Mouse (Mus musculus): ENCODE measurements at regions not wholly inside any gene's neighbourhood (a gene's known extent, or its start where the extent isn't known, plus 50 kb on each side); places are given as distances from the start of the nearest gene placed in this dataset.

DNA sequence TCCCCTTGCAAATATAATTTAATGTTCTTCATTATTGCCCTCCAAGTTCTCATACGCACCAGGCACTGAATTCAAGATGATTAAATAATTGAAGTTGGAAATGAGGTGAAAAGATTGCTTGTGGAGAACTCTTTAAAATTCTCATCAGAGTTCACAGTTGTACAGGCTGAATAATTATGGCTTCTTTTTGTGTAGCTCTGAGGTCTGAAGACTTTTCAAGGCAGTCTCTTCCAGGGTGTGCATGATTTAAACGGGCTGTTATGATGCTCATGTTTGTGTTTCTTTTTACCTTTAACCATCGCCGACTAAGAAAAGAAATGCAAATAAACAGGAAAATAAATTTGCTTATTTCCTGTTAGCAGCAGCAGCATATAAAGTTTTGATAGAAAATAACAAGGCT, 185.3 kb downstream of the Plk2 start:
- Histone ChIP-seq H3K36me3 (replicated peaks in 1 of 2; ENCODE audit: control insufficient read depth in 1 of 2, insufficient read depth in 1 of 2, low read length in 1 of 2) (no peaks in the 10 kb centered on the region), H3K27ac (ENCODE audit: insufficient read depth, low read depth) (no peak overlapping the region), H3K9me3 (replicated peaks; ENCODE audit: low read length) (no peaks in the 10 kb centered on the region), H3K27me3 (replicated peaks) (no peaks in the 10 kb centered on the region), H3K79me2 (replicated peaks; ENCODE audit: control insufficient read depth, extremely low read depth, insufficient read depth, poor library complexity, severe bottlenecking) (no peaks in the 10 kb centered on the region), H3K9ac (ENCODE audit: insufficient read depth, low read depth) (no peak overlapping the region), H3K4me1 (ENCODE audit: control insufficient read depth in 1 of 2, insufficient read depth in 2 of 2) (peaks cover 0 to 3% of the 10 kb centered on the region in 2 experiments; a peak in 1 of 4 replicates), H3K4me3 (replicated peaks in 1 of 3; ENCODE audit: low read depth in 2 of 3, low read length in 2 of 3, poor library complexity in 1 of 3) (no peak overlapping the region), H3K4me2 (ENCODE audit: insufficient read depth, low read depth, poor library complexity, severe bottlenecking) (no peak overlapping the region)
- no peak for DNase-seq (ENCODE audit: extremely low read depth)
- dilution Hi-C loops (cut with MboI; ENCODE audit: extremely low pct_ligation_motif_present, extremely low pct_unique_long_range_greater_than_20kb, low sequenced_read_pairs): no loop called here
- in situ Hi-C loops (cut with MboI; ENCODE audit: low pct_ligation_motif_present, low pct_unique_long_range_greater_than_20kb, low sequenced_read_pairs): no loop called here
- no peak for TF ChIP-seq SMC3 (IDR thresholded peaks at IDR 0.05; ENCODE audit: low read depth, low read length)
- no peak for TF ChIP-seq CHD2 (IDR thresholded peaks at IDR 0.05; ENCODE audit: low read length)

DNA sequence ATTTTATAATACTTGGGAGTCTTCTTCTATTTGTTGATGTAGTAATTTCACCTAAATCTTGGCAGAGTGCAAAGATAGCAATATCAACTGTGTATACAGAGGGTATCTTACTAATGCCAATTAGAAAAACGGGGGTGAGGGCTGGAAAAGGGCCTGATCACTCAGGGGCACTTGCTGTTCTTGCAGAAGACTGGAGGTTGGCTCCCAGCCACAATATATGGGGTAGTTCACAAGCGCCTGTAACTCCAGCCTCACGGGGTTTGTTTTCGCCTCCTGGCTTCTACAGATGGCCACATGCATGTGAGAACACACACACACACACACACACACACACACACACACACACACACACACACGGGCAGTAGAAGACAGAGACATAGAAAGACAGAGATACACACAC, 185.7 kb downstream of the Plk2 start:
- Histone ChIP-seq H3K9ac (ENCODE audit: insufficient read depth, low read depth) (no peak overlapping the region), H3K27me3 (replicated peaks) (no peaks in the 10 kb centered on the region), H3K4me3 (replicated peaks in 1 of 3; ENCODE audit: low read depth in 2 of 3, low read length in 2 of 3, poor library complexity in 1 of 3) (no peak overlapping the region), H3K9me3 (replicated peaks; ENCODE audit: low read length) (no peaks in the 10 kb centered on the region), H3K4me2 (ENCODE audit: insufficient read depth, low read depth, poor library complexity, severe bottlenecking) (no peak overlapping the region), H3K79me2 (replicated peaks; ENCODE audit: control insufficient read depth, extremely low read depth, insufficient read depth, poor library complexity, severe bottlenecking) (no peaks in the 10 kb centered on the region), H3K4me1 (ENCODE audit: control insufficient read depth in 1 of 2, insufficient read depth in 2 of 2) (no peaks in the 10 kb centered on the region; a peak in 1 of 4 replicates), H3K27ac (ENCODE audit: insufficient read depth, low read depth) (no peak overlapping the region), H3K36me3 (replicated peaks in 1 of 2; ENCODE audit: control insufficient read depth in 1 of 2, insufficient read depth in 1 of 2, low read length in 1 of 2) (no peaks in the 10 kb centered on the region)
- TF ChIP-seq POLR2A (IDR thresholded peaks at IDR 0.05; ENCODE audit: low read depth, low read length) (no peak), MYC (IDR thresholded peaks at IDR 0.05; ENCODE audit: low read depth, low read length) (no peak), NRF1 (IDR thresholded peaks at IDR 0.05; ENCODE audit: low read depth, low read length) (no peak), CHD1 (IDR thresholded peaks at IDR 0.05; ENCODE audit: low read depth, low read length) (no peak), GABPA (IDR thresholded peaks at IDR 0.05; ENCODE audit: insufficient replicate concordance, low read depth, low read length) (no peak), TBP (conservative IDR thresholded peaks at IDR 0.05; ENCODE audit: low read depth, low read length) (no peak)
- in situ Hi-C loops (cut with MboI; ENCODE audit: low pct_ligation_motif_present, low pct_unique_long_range_greater_than_20kb, low sequenced_read_pairs) (no loop called here), dilution Hi-C loops (cut with MboI; ENCODE audit: extremely low pct_ligation_motif_present, extremely low pct_unique_long_range_greater_than_20kb, low sequenced_read_pairs) (no loop called here)
- no peak for DNase-seq (ENCODE audit: extremely low read depth)

DNA sequence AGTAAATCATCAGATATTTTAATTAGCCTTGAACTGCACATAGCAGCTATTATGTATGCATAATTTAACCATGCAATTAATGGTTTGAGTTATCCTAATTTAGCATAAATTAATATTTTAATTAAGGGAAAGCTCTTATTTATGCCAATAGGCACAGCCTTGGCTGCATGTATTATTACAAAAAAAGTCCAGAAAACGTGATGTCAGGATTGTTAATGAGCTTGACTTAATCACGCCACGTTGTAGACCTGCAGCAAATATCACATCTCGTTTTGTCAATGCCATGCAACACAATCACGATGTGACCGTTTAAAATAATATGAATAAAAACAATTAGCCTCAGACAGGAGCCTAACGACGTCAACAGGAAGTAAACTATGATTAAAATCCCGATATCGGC, 189.9 kb downstream of the Plk2 start:
- H3K79me2 ChIP-seq (replicated peaks; ENCODE audit: control insufficient read depth, extremely low read depth, insufficient read depth, poor library complexity, severe bottlenecking): no peaks in the 10 kb centered on the region
- no peak overlapping the region for H3K9ac ChIP-seq (ENCODE audit: insufficient read depth, low read depth)
- H3K4me2 ChIP-seq (ENCODE audit: insufficient read depth, low read depth, poor library complexity, severe bottlenecking): no peak overlapping the region
- no peaks in the 10 kb centered on the region for H3K36me3 ChIP-seq (replicated peaks in 1 of 2; ENCODE audit: control insufficient read depth in 1 of 2, insufficient read depth in 1 of 2, low read length in 1 of 2)
- H3K27ac ChIP-seq (ENCODE audit: insufficient read depth, low read depth): no peak overlapping the region
- TF ChIP-seq KAT2A (IDR thresholded peaks at IDR 0.05; ENCODE audit: insufficient replicate concordance, low read length) (no peak), POLR2AphosphoS2 (IDR thresholded peaks at IDR 0.05; ENCODE audit: low read depth, low read length) (no peak), GABPA (IDR thresholded peaks at IDR 0.05; ENCODE audit: insufficient replicate concordance, low read depth, low read length) (no peak), MEF2A (IDR thresholded peaks at IDR 0.05; ENCODE audit: borderline replicate concordance, low read depth, low read length) (no peak), MAZ (IDR thresholded peaks at IDR 0.05; ENCODE audit: low read depth, low read length) (no peak), MYC (IDR thresholded peaks at IDR 0.05; ENCODE audit: low read depth, low read length) (no peak), ZMIZ1 (IDR thresholded peaks at IDR 0.05; ENCODE audit: low read depth, low read length) (no peak)
- H3K27me3 ChIP-seq (replicated peaks): no peaks in the 10 kb centered on the region
- H3K4me3 ChIP-seq (replicated peaks in 1 of 3; ENCODE audit: low read depth in 2 of 3, low read length in 2 of 3, poor library complexity in 1 of 3): no peak overlapping the region
- in situ Hi-C loops (cut with MboI; ENCODE audit: low pct_ligation_motif_present, low pct_unique_long_range_greater_than_20kb, low sequenced_read_pairs) (no loop called here), dilution Hi-C loops (cut with MboI; ENCODE audit: extremely low pct_ligation_motif_present, extremely low pct_unique_long_range_greater_than_20kb, low sequenced_read_pairs) (no loop called here)
- no peaks in the 10 kb centered on the region for H3K9me3 ChIP-seq (replicated peaks; ENCODE audit: low read length)
- no peak for DNase-seq (ENCODE audit: extremely low read depth)
- H3K4me1 ChIP-seq (ENCODE audit: control insufficient read depth in 1 of 2, insufficient read depth in 2 of 2): no peaks in the 10 kb centered on the region

Data from CH12.LX (cell line).